Mouse (Mus musculus): ENCODE results near the gene Mrpl51.

The Mrpl51 gene

DNA sequence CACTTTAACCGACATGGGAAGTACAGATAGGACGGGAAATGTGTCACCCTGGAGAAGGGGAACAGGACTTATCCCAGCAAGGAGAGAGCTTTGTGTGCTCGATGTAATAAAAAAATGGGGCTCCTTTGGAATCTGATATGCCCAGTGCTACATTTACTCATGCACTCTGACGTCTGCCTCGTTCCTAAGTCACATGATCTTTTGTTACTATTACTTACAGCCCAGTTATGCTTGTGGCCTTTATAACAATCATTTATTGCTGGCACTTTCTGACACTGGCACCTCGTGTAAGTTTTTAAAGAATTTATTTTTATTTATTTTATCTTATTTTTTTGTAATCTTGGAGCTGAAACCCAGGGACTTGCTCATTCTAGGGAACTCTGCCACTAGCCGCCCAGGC is 1.8 kb downstream of the Mrpl51 start:
- DNase-seq, result no peak

DNA sequence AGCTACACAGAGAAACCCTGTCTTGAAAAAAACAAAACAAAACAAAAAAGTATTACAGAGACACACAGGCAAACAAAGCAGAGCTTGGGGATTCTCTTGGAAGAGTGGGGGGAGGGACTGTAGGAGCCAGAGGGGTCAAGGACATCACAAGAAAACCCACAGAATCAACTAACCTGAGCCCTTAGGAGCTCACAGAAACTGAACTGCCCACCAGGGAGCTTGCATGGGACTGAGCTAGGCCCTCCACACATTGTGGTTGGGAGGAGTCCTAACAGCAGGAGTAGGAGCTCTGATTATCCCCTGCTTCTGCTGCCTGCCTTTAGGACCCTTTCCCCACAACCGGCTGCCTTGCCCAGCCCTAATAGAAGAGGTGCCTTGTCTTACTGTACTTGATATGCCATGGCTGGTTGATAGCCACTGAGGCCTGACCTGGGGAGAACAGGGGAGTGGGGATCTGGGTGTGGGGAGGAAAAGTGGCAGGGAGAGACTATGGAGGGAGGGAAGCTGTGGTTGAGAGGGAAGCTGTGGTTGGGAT is 4.0 kb downstream of the Mrpl51 start:
- no peak for DNase-seq

DNA sequence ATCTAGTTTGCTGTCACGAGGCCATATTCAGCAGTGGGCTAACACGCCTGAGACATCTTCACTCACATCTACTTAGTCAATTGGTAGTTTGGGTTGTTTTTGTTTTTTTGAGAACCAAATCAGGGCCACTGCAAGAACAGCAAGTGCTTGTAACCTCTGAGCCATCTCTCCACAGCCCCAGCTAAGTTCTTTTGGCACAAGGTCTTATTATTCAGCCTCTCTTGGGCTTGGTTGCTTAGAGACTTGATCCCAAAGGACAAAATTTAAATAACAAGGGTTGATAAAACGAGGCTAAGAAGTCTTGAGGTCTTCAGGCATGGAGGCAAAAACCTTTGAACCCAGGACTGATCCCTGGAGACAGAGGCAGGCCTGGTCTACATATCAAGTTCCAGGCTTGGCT is 4.7 kb downstream of the Mrpl51 start:
- no peak for DNase-seq

DNA sequence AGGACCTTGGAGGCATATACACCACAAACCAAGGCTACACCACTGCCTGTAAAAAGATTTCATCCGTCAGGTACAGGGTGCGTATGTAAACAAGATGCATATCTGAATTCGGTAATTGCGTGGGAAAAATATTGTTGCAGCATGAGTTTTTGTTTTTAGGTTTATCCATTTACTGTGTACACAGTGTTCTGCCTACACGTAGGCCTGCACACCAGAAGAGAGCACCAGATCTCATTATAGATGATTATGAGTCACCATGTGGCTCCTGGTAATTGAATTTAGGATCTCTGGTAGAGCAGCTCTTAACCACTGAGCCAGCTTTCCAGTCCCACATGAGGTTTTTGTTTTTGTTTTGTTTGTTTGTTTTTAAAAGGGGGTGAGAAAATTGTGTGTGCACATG is 5.6 kb downstream of the Mrpl51 start:
- DNase-seq, result no peak

DNA sequence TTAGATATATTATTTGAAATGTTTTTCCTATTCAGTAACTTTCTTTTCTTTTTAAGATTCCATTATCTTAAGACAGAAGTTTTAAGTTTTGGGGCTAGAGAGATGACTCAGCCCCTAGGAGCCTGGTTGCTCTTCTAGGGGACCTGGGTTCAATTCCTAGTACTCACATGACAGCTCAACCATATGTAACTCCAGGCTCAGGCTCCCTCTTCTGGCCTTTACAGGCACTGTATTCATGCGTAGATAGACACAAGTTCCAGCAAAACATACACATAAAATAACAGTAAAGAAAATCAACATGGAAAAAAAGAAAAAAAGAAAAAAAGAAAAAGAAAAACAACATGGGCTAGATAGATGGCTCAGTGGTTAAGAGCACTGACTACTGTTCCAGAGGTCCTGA is 18.8 kb downstream of the Mrpl51 start:
- no peak for DNase-seq

DNA sequence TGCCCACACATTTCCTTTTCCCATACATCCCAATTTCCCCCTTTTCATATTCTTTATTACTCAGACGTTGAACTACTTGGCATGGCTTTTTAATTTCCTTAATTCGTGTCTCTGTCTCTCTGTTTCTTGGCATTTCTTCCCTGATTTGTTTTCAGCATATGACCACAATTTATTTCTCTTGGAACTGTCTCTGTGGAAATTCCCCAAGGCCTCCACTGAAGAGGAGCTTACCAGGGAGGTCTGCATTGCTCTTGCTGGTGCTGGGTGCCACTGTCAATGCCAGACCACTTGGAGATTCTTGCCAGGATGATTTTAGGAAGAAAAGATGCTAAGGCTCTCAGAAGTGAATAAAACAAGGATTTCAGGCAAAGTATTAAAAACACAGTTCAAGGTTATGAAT is 21.0 kb downstream of the Mrpl51 start:
- DNase-seq, result no peak

DNA sequence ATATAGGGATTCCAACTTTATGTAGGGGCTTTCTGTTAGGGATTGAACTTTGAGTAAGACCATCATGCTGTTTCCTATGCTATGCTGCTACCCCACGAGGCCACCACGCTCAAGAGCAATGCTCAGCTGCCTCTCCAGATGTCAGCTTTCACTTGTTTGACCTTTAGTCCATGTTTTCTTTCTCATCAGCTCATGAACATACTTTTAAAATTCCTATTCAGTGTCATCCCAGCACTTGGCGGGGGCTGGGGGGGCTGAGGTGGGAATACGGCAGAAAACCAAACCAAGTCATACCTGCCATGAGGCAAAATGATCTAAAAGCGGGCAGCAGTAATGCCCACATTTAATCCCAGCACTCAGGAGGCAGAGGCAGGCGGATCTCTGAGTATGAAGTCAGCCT is 21.5 kb downstream of the Mrpl51 start:
- DNase-seq, result no peak

DNA sequence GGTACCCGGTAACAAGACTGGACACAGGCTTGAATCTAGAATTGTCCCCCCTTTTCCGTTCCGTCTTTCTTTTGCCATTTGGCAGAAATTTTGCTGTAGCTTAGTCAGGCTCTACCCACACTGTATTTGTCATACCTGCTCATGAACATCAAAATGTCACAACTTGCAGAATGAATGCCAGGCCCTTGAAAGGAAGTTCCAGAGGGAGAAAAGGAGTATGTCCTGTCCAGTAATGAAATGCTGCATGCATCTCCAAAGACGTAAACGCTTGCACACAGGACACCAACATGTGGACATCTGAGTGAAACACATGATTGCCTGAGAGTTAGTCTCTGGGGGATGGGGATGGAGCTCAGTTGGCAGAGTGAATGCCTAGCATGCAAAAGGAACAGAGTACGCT is 22.1 kb downstream of the Mrpl51 start:
- DNase-seq, result no peak

DNA sequence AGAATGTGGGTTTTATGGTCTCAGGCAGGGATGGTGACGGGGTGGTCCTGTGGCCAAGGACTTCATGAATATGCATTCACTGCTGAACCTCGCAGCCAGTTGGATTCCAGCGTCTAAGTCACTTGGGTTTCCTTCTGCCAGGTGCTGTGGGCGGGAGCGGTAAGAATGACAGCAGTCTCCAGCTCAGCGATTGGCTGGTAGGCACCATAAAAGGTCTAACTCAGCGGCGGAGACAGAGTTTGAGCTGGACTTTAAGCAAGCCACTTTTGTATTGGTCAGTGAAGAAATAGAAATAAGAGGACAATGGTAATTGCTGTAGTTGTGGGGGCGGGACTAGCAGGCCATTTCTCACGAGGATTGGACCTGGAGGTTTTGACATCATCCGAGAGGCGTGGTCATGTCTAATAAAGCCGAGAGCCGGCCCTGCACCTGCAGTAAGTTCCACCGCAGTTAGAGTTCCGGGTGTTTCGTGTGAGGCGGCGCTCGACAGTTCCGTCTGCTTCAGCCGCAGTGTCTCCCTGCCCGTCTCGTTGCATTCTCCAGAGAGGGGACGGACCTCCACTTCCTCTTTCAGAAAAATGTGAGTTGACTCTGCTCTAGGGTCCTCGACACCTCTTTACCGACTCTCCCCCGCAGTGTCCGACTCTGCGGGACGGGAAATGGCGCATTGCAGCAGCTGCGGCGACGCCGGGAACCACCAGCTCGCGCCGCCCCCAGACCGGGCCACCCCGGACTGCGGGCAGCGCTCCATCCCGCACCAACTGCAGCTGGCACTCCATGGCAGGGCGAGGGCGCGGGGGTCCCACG is 23.8 kb downstream of the Mrpl51 start, which contains the start of gene Vamp1:
Gene Vamp1, plus strand, starts transcription at position 404 of the 807 bp plus-strand sequence.
- peak; percentile 98 for DNase-seq

DNA sequence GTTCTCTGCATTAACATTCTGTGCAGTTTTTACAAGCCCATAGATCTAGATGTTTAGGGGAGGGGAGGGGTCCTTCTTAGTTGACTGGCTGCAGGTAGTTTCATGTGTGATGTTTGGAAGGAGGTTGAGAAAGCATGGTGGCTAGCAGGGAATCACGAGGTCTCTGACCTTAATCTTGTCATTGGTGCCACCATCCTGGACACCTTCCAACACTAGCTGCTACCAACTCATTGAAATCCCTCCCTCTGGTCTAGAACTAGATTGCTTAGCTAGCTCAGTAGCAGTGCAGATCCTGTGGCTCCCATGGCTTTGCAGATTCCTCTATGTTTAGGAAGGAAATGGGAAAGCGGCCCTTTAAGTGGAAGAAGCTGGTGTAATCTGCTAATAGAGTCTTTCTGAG is 25.3 kb downstream of the Mrpl51 start:
- DNase-seq, result peak; percentile 55

DNA sequence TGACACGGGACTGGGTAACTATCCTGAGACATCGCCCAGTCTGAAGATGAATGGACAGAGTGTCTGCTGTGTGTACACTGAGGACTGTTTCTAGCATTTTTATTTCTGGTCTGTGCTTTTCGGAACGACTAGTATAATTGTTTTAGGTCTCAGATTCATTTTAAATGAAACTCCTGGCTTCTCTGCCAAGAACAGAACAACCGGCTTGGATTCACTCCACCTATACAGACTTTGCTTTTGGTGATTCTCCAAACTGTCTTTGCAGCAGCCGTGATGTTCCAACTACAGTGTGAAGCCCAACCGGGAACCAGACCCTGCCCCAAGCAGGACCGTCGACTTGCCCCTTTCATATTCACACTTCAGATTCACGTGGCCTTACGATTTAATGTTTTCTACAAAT is 26.3 kb downstream of the Mrpl51 start:
- DNase-seq, result no peak

DNA sequence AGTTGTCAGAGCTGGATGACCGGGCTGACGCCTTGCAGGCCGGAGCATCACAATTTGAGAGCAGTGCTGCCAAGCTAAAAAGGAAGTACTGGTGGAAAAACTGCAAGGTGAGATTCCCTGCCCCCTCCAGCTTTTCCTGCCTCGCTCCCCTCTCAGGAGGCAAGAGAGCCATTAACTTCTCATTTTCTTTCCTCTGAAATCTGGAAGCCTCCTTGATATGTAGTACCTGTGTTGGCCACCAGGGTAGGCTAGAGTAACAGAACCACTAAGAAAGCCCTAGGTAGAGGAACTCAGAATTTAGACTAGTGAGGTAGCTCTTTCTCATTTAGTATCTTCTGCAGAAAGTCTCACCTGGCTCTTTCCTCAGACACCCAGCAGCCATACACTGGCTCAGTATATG is 27.4 kb downstream of the Mrpl51 start:
- peak; percentile 58 for DNase-seq

DNA sequence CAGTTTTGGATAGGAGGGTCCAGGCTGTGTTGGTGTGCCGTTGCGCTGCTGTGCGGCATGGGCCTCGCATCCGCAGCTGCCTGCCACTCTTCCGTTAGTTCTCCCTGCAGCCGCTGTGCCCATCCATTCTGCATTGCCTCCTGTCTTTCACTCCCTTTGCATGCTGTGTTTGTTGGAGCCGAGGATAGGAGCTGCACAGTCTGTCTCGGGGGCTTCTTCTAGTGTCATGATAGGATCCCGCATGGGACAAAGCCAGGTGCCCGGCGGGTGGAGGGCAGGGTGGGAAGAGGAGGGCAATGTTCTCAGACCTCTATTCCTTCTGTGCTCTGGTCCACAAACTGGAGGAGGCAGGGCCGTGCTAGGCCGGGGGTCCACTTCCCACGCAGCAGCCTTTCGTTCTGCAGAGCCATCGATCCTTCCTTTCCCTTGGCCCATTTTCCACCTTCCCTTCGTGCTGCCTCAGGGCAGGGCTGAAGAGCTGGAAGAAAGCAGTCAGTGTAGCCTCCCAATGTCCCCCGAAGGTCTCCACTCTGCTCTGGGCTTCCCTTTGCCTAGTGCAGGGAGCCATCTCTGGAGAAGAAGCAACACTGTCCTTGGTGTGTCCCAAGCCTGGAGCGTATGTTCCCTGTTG is 29.6 kb downstream of the Mrpl51 start:
- no peak for DNase-seq

DNA sequence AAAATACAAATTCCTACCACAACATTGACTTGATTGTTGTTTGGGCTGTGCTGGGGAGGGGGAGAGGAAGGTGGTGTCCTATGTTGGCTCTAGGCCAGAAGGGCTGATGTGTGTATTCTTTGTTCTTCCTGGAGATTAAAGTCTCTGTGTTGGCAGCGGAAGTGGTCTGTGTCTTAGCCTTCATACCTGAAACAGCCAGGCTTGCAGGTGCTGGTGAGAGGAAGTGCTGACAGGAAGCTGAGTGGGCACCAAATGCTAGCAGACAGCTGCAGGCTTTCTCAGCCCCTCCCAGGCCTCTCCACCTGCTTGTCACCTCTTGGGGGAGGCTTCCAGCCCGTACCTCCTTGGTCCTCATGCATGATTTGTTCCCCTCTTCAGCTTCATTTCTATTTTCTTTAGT is 30.5 kb downstream of the Mrpl51 start:
- DNase-seq, result no peak

DNA sequence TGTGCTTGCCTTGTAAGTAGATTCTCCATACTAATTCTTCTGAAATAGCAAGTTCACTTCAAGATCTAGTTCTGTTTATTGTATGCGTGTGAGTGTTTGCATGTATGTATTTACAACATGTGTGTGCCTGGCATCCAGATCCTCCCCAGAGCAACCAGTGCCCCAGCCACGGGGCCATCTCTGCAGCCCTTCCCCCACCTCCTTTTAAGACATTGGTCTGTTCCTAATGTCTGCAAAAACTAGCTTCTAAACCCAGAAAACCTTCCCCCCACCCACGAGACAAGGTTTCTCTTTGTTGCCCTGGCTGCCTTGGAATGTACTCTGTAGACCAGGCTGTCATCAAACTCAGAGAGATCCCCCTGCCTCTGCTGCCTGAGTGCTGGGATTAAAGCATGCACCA is 31.0 kb downstream of the Mrpl51 start:
- no peak for DNase-seq

DNA sequence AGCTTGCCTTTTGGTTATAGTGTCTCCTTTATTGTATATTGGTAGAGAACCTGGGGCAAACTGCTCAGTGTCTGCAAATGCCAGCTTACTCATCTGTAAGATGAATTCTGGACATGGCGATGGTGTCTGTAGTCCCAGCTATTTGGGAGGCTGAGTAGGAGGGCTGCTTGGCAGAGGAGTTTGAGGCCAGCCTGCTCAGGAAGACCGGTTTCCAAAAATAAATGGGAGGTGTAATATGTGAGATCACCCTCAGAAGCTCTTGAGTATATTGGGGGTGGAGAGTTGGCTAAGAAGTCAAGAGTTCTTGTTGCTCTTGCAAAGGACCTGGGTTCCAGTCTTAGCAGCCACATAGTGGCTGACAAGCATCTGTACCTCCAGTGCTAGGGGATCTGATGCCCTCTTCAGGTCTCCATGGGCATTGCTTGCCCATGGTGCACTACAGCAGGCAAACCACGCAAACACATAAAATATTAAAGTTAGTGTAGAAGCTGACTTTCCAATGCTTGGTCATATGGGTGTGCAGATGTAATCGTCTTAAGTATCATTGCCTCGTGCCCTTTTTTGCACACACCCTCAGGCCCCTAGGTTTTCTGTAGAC is 34.0 kb downstream of the Mrpl51 start:
- no peak for DNase-seq

DNA sequence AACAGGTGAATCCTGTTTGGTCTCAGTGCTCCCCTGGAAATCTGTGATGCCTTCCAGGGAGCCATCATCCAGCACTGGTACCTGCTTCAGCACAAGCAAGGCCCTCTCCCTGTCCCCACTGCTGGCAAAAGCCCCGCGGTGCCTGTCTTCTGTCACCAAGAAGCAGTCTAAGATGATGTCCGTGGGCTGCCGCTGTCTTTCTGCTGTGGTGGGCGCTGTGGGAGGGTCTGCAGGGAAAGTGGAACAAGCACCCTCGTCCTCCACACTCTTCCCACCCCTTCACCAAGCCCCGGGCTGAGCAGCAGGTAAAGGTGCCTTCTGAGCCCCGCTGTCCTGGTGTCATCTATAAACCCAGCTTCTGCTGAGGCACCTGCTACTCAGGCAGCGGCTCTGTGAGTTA is 39.0 kb downstream of the Mrpl51 start:
- no peak for DNase-seq

DNA sequence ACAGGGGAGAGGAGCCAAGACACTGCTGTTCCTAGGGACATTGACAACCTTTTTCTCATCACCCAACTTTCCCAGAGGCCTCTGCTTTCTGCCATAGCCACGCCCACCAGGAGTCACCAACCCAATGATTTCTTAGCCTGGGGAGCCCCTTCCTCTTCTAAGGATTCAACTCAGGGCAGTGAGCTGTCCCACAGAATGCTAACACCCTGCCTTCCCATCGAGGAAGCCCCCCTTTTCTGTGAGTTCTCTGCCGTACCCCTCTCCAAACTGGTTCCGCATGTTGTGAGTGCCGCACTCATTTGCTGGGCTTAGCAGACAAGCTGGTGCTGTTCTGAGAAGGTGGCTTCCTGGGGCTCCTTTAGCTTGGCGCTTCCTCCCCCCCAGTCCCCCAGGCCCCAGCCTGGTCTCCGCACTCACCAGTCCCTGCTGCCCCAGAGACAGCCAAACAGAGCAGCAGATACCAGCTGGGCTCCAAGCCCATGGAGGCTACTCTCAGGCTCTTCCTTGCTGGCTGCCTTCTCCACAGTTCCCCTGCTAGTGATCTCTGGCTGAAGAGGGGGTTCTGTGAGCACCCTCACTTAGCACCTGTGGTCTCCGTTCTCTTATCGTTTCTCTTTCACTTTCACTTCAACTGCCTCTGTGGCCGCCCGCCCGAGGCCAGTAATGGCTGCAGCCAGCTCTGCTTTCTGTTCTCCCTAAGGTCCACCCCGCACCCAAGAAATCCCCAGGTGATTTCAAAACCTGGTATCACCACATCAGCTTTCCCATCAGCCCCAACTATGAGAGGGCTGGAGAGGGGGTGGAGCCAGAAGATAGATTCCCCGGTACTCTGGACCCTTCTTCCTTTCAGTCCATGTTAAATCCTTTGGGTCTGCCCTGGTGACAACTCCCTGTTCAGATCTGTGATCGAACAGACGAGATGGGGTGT is 39.8 kb downstream of the Mrpl51 start, which contains the start of gene Tapbpl:
Gene Tapbpl, minus strand, starts transcription at position 744 of the 928 bp plus-strand sequence.
- DNase-seq, result peak; percentile 69

DNA sequence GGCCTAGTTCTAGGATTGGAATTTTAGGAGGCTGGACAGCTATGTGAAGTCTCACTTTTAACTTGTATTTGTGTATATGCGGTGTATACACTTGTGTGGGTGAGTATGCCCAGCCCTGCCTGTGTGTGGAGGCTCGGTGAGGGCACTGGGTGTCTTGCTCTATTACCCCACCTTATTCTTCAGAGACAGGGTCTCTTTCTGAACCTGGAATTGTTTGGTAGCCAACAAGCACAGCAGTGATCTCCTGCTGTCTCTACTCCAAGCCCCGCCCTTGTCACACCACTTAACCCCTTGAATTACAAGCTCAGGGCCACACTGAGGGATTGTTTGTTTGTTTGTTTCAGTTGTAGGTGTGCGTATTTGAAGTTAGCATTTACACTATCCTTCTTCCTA is 40.4 kb downstream of the Mrpl51 start:
- DNase-seq, result no peak

DNA sequence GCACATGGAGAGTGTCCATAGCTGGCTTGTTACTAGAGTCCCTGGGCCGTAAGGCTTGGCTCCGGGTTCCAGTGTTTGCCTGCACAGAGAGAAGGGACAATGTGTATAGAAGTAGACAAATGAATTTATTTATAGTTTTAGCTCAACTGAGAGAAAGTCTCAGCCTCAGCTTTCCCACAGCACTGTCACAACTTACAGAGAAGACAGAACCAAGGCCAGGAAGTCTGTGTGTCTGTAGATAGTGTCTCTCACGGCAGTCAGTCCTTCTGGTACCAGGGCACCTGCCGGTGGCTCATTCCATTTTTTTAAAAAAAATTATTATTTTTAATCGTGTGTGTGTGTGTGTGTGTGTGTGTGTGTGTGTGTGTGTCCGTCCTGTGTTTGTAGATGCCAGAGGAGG is 40.9 kb downstream of the Mrpl51 start:
- no peak for DNase-seq

DNA sequence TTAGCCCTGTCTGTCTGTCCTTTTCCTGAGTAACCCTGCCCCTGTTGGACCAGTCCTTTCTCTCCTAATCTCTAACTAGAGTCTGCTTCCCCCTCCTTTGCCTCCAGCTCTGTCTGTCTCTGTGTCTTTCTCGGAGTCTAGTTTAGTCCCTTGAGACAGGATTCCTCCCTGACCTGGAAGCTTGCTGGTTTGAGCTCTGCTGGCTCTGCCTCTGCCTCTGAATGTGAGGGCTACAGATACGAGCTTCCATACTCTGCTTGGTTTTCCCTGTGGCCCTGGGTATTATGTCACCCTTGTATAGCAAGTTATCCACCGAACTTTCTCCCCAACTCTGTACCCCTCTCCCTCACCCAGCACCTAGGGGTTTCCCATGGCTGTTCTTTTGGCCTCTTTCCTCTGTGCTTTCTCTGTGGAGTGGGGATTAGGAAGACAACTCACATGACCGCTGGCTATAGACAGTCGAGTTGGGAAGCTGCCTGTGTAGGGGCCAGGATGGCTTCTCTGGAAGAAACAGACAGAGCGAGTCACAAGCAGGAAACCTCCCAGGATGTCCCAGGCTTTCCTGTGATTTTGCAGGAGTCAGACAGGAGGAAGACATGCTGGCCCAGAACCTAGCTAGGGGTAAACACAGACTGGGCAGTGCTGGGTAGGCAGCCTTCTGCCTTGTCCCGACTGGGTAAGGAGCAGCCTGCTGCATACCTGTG is 42.4 kb downstream of the Mrpl51 start:
- DNase-seq, result no peak

DNA sequence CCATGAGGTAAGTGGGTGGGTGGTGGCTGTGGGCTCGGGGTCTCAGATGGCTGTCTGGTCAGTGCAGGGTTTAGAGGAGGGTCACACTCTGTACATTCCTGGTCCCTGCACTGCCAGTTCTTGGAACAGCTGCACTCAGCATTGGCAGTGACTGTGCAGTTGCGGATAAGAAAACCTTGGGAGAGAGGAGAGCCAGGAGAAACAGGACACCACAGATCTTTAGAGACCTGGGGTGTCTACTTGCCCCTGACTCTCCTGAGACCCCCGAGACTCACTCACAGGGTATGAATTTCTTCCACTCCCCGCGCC is 42.9 kb downstream of the Mrpl51 start:
- DNase-seq, result no peak
